Mouse (Mus musculus) embryo, embryonic 11.5 days (tissue): ENCODE measurements around the gene 1700012B07Rik.

Source experiments
- DNase-seq: peaks from one replicate; pipeline ENCODE4 v3.0.0-alpha.2; 2012; ENCODE audit warnings: low read depth, low spot score

1700012B07Rik gene

DNA sequence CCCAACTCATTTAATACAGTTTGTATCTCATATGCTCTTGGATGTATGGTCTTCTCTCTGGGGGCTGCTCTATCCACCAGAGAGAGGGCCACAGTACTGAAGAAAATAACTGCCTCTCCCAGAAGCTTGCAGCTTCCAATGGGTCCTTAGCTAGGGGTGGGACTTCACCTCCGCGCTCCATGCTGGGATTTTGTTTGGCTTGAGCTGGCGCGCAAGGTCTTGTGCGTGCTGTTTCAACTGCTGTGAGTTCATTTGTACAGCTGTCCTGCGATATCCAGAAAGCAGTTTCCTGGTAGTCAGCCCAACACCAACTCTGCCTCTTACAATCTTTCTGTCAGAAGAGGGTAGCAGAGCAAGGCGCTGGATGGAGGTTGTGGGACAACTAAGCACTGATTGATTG is 18.5 kb upstream of the 1700012B07Rik start:
- no peak for DNase-seq

DNA sequence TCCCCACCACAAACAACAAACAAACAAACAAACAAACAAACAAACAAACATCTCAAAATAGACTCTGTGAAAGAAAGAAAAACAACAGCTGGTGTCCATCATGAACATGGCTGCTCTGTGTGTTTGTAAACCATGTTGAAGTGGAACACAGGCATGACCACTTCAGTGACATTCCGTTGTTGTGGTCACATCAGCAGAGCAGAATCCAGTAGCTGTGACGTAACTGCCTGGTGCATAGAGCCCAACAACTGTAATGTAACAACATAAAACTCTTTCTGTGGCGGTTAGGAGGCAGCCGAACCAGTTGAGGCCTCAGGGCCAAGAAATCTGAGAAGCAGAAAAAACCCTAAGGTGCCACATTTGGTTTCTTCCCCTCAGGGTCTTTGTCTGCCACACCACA is 17.8 kb upstream of the 1700012B07Rik start:
- DNase-seq: no peak

DNA sequence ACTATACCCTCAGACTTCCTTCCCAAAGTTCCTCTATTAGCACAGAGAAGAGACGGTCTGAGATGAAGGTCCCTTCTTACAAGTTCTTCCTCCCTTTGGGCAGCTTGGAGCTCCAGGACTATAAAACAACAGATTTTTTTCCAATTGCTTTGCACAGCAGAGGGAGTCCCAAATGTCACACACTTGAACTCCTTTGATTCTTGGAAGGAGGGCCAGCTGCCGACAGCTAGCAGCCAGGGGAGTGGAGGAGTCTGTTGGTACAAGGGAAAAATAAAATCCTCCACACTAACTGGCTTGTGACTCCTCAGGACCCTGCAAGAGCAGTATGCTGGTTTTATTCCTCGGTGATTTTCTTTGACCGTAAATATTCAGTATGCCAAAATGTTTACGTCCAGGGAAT is 16.6 kb upstream of the 1700012B07Rik start:
- no peak for DNase-seq

DNA sequence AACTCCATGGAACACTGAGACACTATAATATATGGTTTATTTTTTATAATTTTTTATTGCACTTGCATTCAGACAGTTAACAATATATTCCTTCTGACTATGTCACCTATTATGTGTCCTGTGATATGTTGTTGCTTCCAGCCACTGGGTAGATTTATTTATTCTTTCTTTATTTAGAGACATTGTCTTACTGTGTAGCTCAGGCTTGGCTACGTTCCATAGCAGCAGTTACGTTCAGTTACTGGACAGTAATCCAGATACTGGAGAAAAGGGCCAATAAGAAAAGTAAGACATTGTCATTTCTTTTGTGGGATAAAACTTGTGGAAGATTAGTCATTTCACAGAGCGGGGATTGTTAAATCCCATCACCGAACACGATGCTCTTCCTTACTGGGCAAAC is 2.5 kb upstream of the 1700012B07Rik start:
- DNase-seq: no peak

DNA sequence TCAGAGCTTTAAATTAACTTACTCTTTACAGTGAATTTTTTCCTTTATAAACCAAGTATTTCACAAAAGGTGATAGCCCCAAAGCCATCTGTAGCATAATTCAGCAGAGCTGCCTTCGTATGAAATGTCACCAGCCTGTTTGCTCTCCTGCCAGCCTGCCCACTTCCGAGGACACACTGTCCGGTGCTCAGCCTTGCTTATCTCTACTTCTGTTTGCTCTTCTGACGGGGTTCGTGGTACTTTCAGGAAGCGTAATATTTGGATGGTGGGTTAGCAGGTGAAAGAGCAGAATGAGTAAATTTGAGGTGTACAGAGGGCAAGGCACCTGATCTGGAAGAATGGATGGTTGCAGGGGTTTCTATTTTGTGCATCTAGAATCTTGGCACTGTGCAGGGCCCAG is 5.6 kb downstream of the 1700012B07Rik start:
- no peak for DNase-seq

DNA sequence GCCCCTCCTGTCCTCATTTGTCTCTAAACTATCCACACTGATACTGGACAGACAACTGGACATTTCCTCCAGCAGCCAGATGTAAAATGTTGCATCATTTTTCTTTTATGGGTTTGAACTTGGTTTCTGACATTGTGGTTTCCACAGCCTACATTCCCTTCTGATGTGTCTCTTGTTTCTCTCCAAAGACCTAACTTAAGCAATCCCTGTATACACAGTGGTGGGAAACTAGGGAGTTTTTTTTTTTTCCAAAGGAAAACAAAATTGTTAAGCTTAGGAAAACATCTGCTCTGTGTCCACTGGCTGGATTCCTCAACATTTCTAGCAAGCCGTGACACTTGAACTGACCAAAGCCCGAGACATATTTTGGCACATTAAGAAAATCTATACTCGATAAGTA is 10.4 kb downstream of the 1700012B07Rik start:
- DNase-seq: no peak

DNA sequence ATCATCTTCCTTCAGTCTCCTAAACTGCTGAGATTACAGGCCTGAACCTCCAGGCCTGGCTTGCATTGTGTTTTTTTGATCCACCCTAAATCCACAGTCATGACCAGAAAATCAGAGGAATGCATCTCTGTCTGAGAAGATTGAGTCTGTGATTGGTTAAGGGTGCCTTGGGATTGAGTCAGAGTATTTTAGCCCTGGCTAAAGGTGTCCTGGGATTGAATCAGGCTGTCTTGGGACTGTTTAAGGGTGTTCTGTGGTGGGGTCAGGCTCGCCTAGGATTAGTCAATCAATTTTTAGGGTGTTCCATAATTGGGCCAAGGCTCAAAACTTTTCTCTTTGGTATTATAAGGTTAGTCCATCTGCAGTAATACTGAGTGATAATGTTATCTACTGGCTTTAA is 10.9 kb downstream of the 1700012B07Rik start:
- DNase-seq: no peak

DNA sequence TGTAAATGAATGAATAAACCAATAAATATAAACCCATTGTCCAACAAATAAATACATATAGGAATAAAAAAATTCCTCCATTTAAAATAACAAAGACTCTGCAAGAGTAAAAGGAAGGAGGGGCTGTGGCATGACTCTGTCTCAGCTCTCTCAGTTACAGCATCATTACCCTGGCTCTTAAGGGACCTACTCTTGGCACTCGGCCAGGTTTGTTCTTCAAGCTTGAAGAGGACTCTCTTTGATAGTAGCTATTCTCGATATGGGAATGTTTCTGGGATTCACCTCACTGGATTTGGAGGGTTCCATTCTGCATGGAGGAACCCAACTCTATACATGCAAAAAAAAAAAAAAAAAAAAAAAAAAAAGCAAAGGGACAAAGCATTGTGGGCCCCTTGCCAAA is 16.1 kb downstream of the 1700012B07Rik start:
- no peak for DNase-seq

DNA sequence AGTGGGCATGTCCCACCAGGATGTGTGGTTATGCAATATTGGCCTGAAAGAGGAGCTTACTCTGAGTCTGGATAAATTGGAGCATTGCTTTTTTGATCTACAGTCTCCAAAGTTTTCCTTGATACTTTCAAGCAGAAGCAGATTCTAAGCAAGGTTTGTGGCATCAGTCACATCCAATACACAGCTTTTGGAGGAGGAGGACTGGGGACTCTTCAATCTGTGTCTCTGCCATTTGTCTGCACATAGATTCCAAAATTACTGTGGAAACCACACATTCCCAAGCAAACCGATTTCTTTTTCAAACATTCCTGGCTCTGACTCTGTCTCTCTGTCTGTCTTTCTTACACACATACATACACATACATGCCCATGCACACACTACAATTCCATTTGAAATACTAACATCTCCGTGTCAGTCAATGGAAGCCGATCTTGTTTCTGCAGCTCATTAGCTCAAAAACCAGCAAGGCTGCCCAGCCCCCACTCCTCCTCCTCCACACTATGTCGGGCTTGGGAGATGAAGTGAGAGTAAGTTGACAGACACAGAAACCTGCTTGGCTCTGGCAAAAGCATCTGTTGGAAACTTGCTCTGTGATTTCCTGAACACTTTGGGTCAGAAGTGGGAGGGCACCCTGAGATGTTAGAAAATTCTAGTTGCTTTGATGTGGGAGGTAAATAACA is 18.5 kb downstream of the 1700012B07Rik start:
- DNase-seq: no peak

DNA sequence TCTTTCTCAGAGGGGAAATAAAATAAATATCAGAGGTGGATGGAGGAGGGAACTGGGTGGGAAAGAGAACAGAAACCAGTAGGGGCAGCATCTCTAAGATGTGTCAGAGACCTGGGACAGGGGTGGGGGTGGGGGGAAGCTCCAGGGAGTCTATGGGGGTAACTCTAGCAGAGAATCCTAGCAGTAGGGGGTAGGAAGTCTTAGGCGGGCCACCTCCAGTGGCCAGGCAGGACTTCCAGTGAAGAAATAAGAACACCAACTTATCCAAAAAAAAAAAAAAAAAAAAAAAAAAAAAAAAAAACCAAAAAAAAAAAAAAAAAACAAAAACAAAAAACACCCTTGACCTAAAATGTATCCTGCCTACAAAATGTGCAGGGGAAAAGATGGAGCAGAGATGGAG is 26.3 kb downstream of the 1700012B07Rik start:
- DNase-seq: no peak

DNA sequence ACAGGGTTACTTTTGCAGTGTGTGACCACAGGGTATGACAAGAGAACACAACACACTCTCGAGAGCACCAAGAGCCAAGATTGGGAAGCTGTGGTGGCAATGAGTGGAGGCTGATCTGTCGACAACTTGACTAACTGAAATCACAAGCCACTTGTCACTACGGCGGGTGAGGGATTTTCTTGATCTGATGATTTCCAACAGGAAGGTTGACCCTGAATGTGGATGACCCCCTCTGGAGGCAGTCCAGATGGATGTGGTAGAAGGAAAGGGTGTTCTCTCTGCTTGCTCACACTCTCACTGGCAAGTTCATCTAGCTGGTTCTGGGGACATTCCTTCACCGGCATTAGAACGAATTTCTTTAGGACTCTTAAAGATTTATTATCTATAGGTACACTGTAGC is 30.3 kb downstream of the 1700012B07Rik start:
- DNase-seq: no peak

DNA sequence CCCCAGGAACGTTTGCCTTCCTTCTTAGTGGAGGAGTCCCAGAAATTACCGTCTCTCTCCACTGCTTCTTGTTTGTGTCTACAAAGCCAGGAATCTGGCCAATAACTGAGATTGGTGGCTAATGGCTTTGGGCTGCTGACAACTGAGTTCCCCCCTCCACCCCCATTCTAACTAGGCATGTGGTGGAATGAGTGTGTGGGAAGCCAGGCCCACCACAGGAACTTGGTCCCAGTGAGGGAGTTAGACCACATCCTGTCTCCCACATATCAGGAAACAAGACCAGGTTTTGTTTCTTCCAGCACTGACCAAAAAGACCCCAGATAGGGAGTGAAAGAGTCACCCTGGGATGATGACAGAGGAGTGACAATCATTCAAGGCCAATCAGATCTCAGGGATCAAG is 32.3 kb downstream of the 1700012B07Rik start:
- DNase-seq: no peak

DNA sequence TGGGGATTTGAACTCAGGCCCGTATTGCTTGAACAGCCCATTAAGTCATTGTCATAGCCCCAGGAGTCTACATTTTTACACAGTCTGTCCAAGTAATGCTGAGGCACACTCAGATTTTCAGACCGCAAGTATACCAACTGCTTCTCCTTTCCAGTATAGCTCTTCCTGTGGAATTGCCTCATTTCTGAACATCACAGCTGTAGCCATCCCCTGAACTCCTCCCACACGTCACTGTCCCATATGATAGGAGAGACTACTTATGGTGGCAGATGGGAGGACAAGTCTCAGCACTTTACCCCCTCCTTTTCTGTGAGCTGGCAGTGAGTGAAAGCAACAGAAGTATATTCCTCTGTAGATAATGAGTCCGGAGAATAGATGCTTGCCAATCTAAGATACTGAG is 34.3 kb downstream of the 1700012B07Rik start:
- DNase-seq: no peak

DNA sequence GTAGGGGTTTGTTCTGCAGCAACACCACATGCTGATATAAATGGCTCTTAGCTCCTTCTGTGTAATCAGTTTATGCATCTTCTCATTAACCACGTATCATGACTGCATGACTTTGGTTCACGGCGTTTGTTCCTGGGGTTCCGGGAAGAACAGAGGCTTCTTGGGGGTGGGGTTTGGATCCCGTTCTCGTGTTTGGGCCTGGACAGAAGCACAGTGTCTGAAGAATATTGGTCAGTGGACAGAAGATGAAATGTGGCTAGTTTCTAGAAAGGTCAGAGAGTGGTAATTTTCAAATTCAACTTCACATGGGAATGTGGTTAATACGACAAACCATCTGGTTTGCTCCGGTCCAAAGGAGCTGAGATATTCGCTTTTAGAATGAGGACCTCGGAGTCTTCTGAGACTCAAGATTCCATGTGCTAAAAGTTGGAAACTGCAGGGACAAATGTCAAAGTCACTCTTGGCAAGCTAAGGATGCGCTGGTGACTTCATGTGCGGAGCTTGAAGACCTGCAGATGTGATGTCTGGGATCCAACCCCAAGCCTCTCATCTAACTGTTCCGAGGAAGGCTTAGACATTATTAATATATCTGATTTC is 35.3 kb downstream of the 1700012B07Rik start:
- DNase-seq: no peak

DNA sequence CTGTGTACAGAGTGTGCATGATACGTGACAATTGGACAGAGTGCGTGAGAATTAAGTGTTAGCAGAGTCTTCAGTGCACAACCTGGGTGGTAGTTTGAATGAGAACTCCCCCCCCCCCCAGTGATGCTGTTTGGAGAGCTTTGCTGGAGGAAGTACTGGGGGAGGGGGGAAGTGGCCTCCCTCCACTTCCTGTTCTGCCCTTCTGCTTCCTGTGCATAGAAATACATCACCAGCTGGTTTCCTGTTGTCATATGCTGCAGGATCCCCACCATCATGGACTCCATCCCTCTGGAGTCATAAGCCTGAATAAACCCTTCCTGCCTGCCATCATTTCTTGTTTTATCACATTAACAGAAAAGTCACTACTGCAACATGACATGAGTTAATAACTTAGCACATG is 35.9 kb downstream of the 1700012B07Rik start:
- no peak for DNase-seq

DNA sequence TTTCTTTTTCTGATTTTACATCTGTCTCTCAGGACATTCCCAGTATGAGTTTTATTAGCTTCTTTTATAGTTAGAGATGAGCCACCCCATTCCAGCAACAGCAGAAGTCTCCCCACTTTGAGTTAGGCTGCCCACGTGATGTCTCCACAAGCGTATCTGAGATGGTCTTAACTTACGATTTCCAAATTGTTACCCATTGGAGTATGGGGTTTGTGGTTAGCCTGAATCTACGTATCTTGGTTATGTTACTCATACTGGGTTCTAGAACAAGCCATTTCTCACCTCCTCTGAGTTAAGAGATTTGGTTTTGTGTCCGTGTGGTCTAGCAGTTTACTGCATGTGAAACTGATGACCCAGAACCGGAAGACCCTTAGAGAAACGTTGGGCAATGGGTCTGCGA is 37.6 kb downstream of the 1700012B07Rik start:
- no peak for DNase-seq

DNA sequence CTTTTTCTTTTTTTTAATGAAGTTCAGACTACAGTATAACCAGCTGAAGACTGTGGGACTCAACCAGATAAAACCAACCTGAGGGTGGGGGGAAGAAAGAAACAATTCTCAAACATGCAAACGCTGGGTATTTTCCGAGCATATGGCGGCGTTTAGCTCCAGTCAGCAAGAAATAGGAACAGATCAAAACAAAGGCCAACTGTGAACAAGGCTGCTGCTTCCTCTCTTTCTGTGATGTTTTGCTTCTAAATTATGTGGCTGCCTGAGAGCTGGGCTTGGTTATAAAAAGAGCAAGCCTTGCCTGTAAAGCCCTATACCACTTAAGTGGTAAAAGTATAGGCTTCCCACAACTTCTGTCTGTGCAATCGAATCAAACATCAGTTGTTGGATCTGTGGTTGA is 42.5 kb downstream of the 1700012B07Rik start:
- DNase-seq: no peak

DNA sequence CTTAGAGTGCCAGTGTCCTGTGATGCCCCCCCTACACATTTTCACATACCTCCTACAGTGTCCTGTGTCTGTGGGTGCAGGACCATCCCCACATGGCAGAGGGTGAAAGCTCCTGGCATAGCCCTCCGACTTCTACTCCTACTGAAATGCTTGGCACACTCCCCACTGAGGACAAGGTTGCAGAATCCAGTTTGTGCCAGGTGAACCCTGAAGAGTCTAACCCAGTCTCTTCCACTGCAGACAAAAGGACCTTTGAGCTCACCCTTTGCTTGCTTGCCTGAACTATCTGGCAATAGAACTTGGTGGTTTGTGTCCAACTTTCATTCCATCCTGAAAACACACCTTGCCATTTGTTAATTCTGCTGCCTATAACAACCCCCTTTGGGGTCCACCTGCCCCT is 56.5 kb downstream of the 1700012B07Rik start:
- no peak for DNase-seq

DNA sequence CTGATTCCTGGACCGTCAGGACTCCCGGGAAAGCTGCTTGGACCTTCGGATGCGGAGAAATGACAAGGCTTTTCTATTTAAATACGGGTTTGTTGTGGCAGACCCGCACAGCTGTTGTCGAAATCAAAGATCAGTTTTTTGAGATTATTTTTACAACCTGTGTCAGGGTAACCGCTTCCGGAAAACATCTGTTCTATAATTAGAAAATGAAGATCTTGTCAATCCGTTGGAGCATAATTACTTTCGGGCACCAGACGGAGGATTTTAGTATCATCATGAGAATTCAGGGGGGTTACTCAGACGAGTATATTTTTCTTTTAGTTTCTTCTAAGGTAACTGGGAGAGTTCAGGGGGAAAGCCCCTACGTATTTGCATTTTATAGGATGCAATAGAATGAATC is 57.7 kb downstream of the 1700012B07Rik start:
- no peak for DNase-seq

DNA sequence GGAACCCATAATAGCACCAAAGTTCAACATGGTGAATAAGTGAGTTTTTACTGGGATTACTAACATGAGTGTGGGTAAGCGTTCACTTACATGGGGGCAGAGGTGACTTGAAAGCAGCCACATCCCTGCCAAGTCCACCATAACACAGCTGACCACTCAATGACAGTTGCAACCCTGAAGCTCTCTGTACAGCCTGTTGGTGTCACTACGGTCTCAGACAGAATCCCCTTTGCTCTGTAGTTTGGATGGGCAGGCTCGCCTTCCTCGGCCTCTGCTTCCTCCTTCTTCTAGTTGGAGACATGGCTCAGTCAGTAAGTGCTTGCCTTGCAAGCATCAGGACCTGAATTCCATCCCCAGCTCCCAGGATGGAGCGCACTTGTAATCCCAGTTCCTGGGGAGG is 58.8 kb downstream of the 1700012B07Rik start:
- DNase-seq: no peak

DNA sequence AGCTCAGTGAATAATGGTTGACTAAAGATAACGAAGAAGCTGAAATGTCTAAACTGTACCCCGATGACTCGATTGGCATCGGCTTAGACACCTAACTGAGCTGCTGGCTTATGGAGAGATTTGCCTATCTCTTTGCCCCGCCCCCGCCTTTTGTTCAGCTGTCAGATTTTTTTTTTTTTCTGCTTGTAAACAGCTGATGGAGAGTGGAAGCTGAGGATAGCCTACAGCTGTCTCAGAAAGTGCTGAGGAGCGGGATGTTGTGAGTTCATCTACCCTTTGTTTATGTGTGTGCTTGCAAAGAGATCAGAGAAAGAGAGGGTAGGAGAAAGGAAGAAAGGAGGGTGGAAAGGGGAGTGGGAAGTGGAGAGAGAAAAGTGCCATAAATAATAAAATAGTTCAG is 67.8 kb downstream of the 1700012B07Rik start:
- no peak for DNase-seq

DNA sequence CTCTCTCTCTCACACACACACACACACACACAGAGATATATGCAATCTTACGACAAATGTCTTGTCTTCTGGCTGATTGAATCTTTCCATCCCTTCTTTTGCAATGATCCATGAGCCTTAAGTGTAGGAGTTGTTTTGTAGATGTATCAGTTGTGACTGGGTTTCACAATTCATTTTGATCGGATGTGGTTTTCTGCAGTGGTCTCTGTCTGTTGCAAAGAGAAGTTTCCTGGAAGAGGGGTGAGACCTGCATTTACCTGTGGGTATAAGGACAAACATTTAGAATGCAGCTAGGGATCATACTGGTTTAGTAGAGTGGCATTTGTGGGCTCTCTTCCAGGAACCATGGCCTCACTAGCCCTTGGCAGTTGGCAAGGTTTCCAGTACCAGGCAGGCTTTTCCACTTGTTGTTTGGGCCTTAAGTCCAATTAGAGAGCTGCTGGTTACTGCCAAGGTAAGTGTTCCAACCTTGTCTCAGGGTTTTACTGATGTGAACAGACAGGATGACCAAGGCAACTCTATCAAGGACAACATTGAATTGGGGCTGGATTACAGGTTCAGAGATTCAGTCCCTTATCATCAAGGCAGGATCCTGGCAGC is 69.1 kb downstream of the 1700012B07Rik start:
- DNase-seq: no peak

DNA sequence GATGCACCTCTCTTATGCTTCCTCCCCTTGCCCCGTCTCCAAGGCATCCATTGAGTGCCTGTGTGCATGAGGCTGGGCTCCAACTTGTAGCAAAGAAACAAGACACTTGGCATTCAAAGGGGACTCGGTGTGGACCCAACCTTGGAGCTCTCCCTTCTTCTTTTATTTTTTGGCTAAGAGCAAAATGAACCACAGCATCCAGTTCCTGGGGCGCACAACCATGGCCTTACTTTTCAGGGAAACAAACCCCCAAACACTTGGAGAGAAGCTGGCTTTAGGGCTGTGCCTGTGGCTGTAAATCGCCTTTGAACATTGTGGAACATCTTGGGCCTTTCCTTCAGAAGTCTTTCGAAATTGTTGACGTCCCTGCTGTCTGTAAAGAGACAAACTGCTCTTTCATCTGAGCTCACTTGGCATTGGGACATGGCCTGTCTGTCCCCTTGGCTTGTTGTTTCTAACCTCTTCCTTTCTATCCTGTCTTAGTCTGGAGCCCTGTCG is 73.7 kb downstream of the 1700012B07Rik start:
- no peak for DNase-seq
